Mouse (Mus musculus) midbrain, embryonic 11.5 days (tissue): Measurements from ENCODE around the gene Nt5dc2. TPM values are rescaled to one million over a fixed set of nuclear protein-coding genes. Genes with fewer than 3 reads are reported as not detected.

Source experiments
- ATAC-seq: fragments of 200-750 bp; cut with Nextera tagmentation; 2 replicates; pipeline ENCODE4 v1.8.0; 2017; ENCODE audit warnings: moderate TSS enrichment, moderate library complexity; ENCODE audit not compliant: low FRiP score
- DNase-seq: peaks from one replicate; pipeline ENCODE4 v3.0.0; 2015; ENCODE audit warnings: low spot score; ENCODE audit errors: missing footprints
- H3K27ac ChIP-seq: fragments of 300-500 bp; sonication (generic); 2 replicates; pipeline ENCODE4 v1.5.1; 2014; ENCODE audit warnings: low read depth, low read length
- H3K27me3 ChIP-seq: fragments of 300-500 bp; sonication (generic); 2 replicates; pipeline ENCODE4 v1.6.1; 2014; ENCODE audit warnings: mild to moderate bottlenecking, low read length, moderate library complexity, mixed read lengths; ENCODE audit not compliant: control insufficient read depth, insufficient read depth
- H3K36me3 ChIP-seq: fragments of 300-500 bp; sonication (generic); 2 replicates; pipeline ENCODE4 v1.6.1; 2014; ENCODE audit warnings: mild to moderate bottlenecking, low read length, moderate library complexity, mixed read lengths; ENCODE audit not compliant: control insufficient read depth, insufficient read depth
- H3K4me1 ChIP-seq: fragments of 300-500 bp; sonication (generic); 2 replicates; pipeline ENCODE4 v1.6.1; 2014; ENCODE audit warnings: low read length; ENCODE audit not compliant: control insufficient read depth, insufficient read depth
- H3K4me2 ChIP-seq: fragments of 300-500 bp; sonication (generic); 2 replicates; pipeline ENCODE4 v1.6.1; 2014; ENCODE audit warnings: mild to moderate bottlenecking, moderate library complexity
- H3K4me3 ChIP-seq: fragments of 300-500 bp; sonication (generic); 2 replicates; pipeline ENCODE4 v1.5.1; 2014; ENCODE audit warnings: low read depth, low read length
- H3K9ac ChIP-seq: fragments of 300-500 bp; sonication (generic); 2 replicates; pipeline ENCODE4 v1.6.1; 2014; ENCODE audit warnings: low read length
- H3K9me3 ChIP-seq: fragments of 300-500 bp; sonication (generic); 2 replicates; pipeline ENCODE4 v1.6.1; 2016; ENCODE audit warnings: low read length; ENCODE audit not compliant: control insufficient read depth
- WGBS: fragments of 180-500 bp; shearing (Covaris S2); extraction: QIAGEN DNeasy Blood & Tissue Kit; methylation state at CpG from one replicate; pipeline ENCODE4 v1.1.7; 2014; 5-methylcytosine and 5-hydroxymethylcytosine counted together
- polyA plus RNA-seq: library from polyadenylated mRNA; unstranded; fragments of >200 nt; fragmentation: Nextera tagmentation; extraction: Ambion mirVana; gene quantifications from 2 replicates; pipeline ENCODE4 v1.2.1, GENCODE M21; 2014

Gene Nt5dc2
- polyA plus RNA-seq, 1 experiment from 2014 or later: 520 TPM

GRCm38 (mm10) chr14:31132491-31132975 is 1.7 kb downstream of the Nt5dc2 start:
- Histone ChIP-seq H3K4me3 (peak overlapping the region; percentile 92), H3K27me3 (no peaks in the 10 kb centered on the region), H3K27ac (no peak overlapping the region), H3K4me2 (peak overlapping the region; percentile 85), H3K36me3 (peaks cover 20% of the 10 kb centered on the region), H3K9ac (peak overlapping the region; percentile 97), H3K4me1 (peaks cover 25% of the 10 kb centered on the region), H3K9me3 (no peaks in the 10 kb centered on the region)
- ATAC-seq (no peak), DNase-seq (no peak)
- 91% methylated on average over 7 of the region's 7 CpGs for WGBS

GRCm38 (mm10) chr14:31133023-31133665 is 2.3 kb downstream of the Nt5dc2 start:
- no peak for DNase-seq
- no peaks in the 10 kb centered on the region for H3K27me3 ChIP-seq
- H3K27ac ChIP-seq: no peak overlapping the region
- H3K36me3 ChIP-seq: peaks cover 26% of the 10 kb centered on the region
- H3K4me3 ChIP-seq: no peak overlapping the region
- peaks cover 23% of the 10 kb centered on the region for H3K4me1 ChIP-seq
- WGBS: 88% methylated on average over 11 of the region's 11 CpGs
- H3K4me2 ChIP-seq: peak overlapping the region; percentile 85
- no peaks in the 10 kb centered on the region for H3K9me3 ChIP-seq
- H3K9ac ChIP-seq: peak overlapping the region; percentile 97
- ATAC-seq: no peak

- Histone ChIP-seq H3K4me3 (no peak overlapping the region), H3K4me2 (no peak overlapping the region), H3K9ac (no peak overlapping the region), H3K9me3 (no peaks in the 10 kb centered on the region), H3K4me1 (peaks cover 23% of the 10 kb centered on the region), H3K36me3 (peaks cover 36% of the 10 kb centered on the region), H3K27ac (no peak overlapping the region), H3K27me3 (no peaks in the 10 kb centered on the region)
- ATAC-seq (no peak), DNase-seq (no peak)
- WGBS: 95% methylated on average over 25 of the region's 25 CpGs
These were observed 3.5 kb downstream of the Nt5dc2 start for GRCm38 (mm10) chr14:31134015-31135000.

GRCm38 (mm10) chr14:31135495-31136410 is 4.9 kb downstream of the Nt5dc2 start:
- Histone ChIP-seq H3K27me3 (no peaks in the 10 kb centered on the region), H3K9ac (no peak overlapping the region), H3K4me1 (peaks cover 16% of the 10 kb centered on the region), H3K4me3 (no peak overlapping the region), H3K9me3 (no peaks in the 10 kb centered on the region), H3K36me3 (peaks cover 45% of the 10 kb centered on the region), H3K4me2 (no peak overlapping the region), H3K27ac (no peak overlapping the region)
- 95% methylated on average over 34 of the region's 34 CpGs for WGBS
- no peak for DNase-seq
- no peak for ATAC-seq

GRCm38 (mm10) chr14:31136411-31137280 is 5.8 kb downstream of the Nt5dc2 start:
- Histone ChIP-seq H3K4me2 (no peak overlapping the region), H3K36me3 (peaks cover 45% of the 10 kb centered on the region), H3K9ac (no peak overlapping the region), H3K4me1 (peaks cover 16% of the 10 kb centered on the region), H3K27me3 (no peaks in the 10 kb centered on the region), H3K9me3 (no peaks in the 10 kb centered on the region), H3K4me3 (no peak overlapping the region), H3K27ac (no peak overlapping the region)
- 91% methylated on average over 26 of the region's 26 CpGs for WGBS
- no peak for ATAC-seq
- DNase-seq: no peak

GRCm38 (mm10) chr14:31137281-31137595 is 6.4 kb downstream of the Nt5dc2 start:
- Histone ChIP-seq H3K9ac (no peak overlapping the region), H3K4me2 (no peak overlapping the region), H3K27me3 (no peaks in the 10 kb centered on the region), H3K4me3 (no peak overlapping the region), H3K27ac (no peak overlapping the region), H3K9me3 (no peaks in the 10 kb centered on the region), H3K4me1 (peaks cover 12% of the 10 kb centered on the region), H3K36me3 (peaks cover 45% of the 10 kb centered on the region)
- no peak for DNase-seq
- WGBS: 91% methylated on average over 10 of the region's 10 CpGs
- no peak for ATAC-seq

GRCm38 (mm10) chr14:31137791-31138190 is 6.9 kb downstream of the Nt5dc2 start:
- Histone ChIP-seq H3K27me3 (no peaks in the 10 kb centered on the region), H3K9me3 (no peaks in the 10 kb centered on the region), H3K4me1 (peaks cover 6% of the 10 kb centered on the region), H3K27ac (no peak overlapping the region), H3K9ac (no peak overlapping the region), H3K4me2 (no peak overlapping the region), H3K36me3 (peaks cover 48% of the 10 kb centered on the region), H3K4me3 (no peak overlapping the region)
- ATAC-seq: no peak
- WGBS: 92% methylated on average over 11 of the region's 11 CpGs
- DNase-seq: no peak

- DNase-seq (no peak), ATAC-seq (no peak)
- Histone ChIP-seq H3K36me3 (peaks cover 48% of the 10 kb centered on the region), H3K9me3 (no peaks in the 10 kb centered on the region), H3K27ac (no peak overlapping the region), H3K4me1 (peaks cover under 1% of the 10 kb centered on the region), H3K4me2 (no peak overlapping the region), H3K4me3 (no peak overlapping the region), H3K27me3 (no peaks in the 10 kb centered on the region), H3K9ac (no peak overlapping the region)
- 90% methylated on average over 29 of the region's 35 CpGs for WGBS
These were observed 7.5 kb downstream of the Nt5dc2 start for GRCm38 (mm10) chr14:31138219-31138896.
